Mouse (Mus musculus) C2C12 (cell line): ENCODE data around the gene Misp.

ENCODE experiments used
- CTCF ChIP-seq: IDR thresholded peaks from one replicate; pipeline ENCODE4 v1.5.1; 2011; ENCODE audit not compliant: control insufficient read depth, insufficient read depth, insufficient read length
- FOSL1 ChIP-seq: IDR thresholded peaks from one replicate; pipeline ENCODE4 v1.8.0; 2011; ENCODE audit warnings: mild to moderate bottlenecking, low read length; ENCODE audit not compliant: poor library complexity, insufficient read depth, severe bottlenecking
- MAX ChIP-seq: IDR thresholded peaks from one replicate; pipeline ENCODE4 v1.6.1; 2011; ENCODE audit warnings: mild to moderate bottlenecking, control low read depth
- MYOD1 ChIP-seq: IDR thresholded peaks from one replicate; pipeline ENCODE4 v1.6.1; 2011; ENCODE audit warnings: low read depth; ENCODE audit not compliant: control insufficient read depth, insufficient read length
- MYOG ChIP-seq: IDR thresholded peaks from one replicate; pipeline ENCODE4 v1.6.1; 2011; ENCODE audit not compliant: control insufficient read depth, insufficient read length; ENCODE audit errors: extremely low read depth
- USF1 ChIP-seq: IDR thresholded peaks from one replicate; pipeline ENCODE4 v1.6.1; 2011; ENCODE audit warnings: low read depth, mild to moderate bottlenecking, control low read depth, moderate library complexity

- TF ChIP-seq CTCF (no peak), FOSL1 (no peak), USF1 (no peak), MAX (no peak), MYOG (no peak), MYOD1 (no peak)
These were observed 29.3 kb downstream of the Misp start for GRCm38 (mm10) chr10:79849941-79850628.
